Mouse (Mus musculus): ENCODE data around the gene Eef1g. TPM values are rescaled to one million over a fixed set of nuclear protein-coding genes. Genes with fewer than 3 reads are reported as not detected.

Eef1g gene
- polyA plus RNA-seq, 1 experiment from 2014 or later = 153 TPM

GRCm38 (mm10) chr19:8981450-8982168 is 14.8 kb downstream of the Eef1g start:
- Histone ChIP-seq H3K9me3 (ENCODE audit: low read length) (no peaks in the 10 kb centered on the region), H3K27me3 (replicated peaks; ENCODE audit: insufficient read depth, low read length) (no peaks in the 10 kb centered on the region), H3K4me1 (ENCODE audit: insufficient read depth, low read depth, low read length) (peaks cover 39% of the 10 kb centered on the region), H3K36me3 (ENCODE audit: insufficient read depth, low read length) (peaks cover 4% of the 10 kb centered on the region; the same call in 1 of the 2 replicates), H3K27ac (ENCODE audit: low read length) (peak overlapping the region; percentile 81), H3K4me3 (ENCODE audit: low read depth, low read length) (no peak overlapping the region), H3K4me2 (replicated peaks; ENCODE audit: low read depth, low read length) (no peak overlapping the region), H3K9ac (replicated peaks; ENCODE audit: low read depth) (no peak overlapping the region)
- DNase-seq (ENCODE audit: low spot score) (peak; percentile 39), ATAC-seq (no peak)
- TF ChIP-seq EP300 (IDR thresholded peaks at IDR 0.05) = no peak
- TF ChIP-seq CTCF (IDR thresholded peaks at IDR 0.05) = no peak
- 49% methylated on average over 2 of the region's 2 CpGs for WGBS

- Histone ChIP-seq H3K27ac (ENCODE audit: low read length) (peak overlapping the region; percentile 81), H3K4me2 (replicated peaks; ENCODE audit: low read depth, low read length) (no peak overlapping the region; the same call in 1 of the 2 replicates), H3K4me1 (ENCODE audit: insufficient read depth, low read depth, low read length) (peaks cover 39% of the 10 kb centered on the region), H3K9ac (replicated peaks; ENCODE audit: low read depth) (no peak overlapping the region), H3K9me3 (ENCODE audit: low read length) (no peaks in the 10 kb centered on the region), H3K27me3 (replicated peaks; ENCODE audit: insufficient read depth, low read length) (no peaks in the 10 kb centered on the region), H3K4me3 (ENCODE audit: low read depth, low read length) (no peak overlapping the region), H3K36me3 (ENCODE audit: insufficient read depth, low read length) (peaks cover 4% of the 10 kb centered on the region; the same call in 1 of the 2 replicates)
- WGBS = 37% methylated on average over 5 of the region's 5 CpGs
- ATAC-seq = peak; percentile 68
- DNase-seq (ENCODE audit: low spot score) = peak; percentile 84
- TF ChIP-seq EP300 (IDR thresholded peaks at IDR 0.05) (no peak; the same call in 1 of the 2 replicates), CTCF (IDR thresholded peaks at IDR 0.05) (no peak)
Measured at GRCm38 (mm10) chr19:8982303-8983149, 15.7 kb downstream of the Eef1g start.

- WGBS = 11% methylated on average over 4 of the region's 4 CpGs
- Histone ChIP-seq H3K27ac (ENCODE audit: low read length) (peak overlapping the region; percentile 81), H3K36me3 (ENCODE audit: insufficient read depth, low read length) (peaks cover 2% of the 10 kb centered on the region; the same call in 1 of the 2 replicates), H3K27me3 (replicated peaks; ENCODE audit: insufficient read depth, low read length) (no peaks in the 10 kb centered on the region), H3K4me3 (ENCODE audit: low read depth, low read length) (no peak overlapping the region), H3K9ac (replicated peaks; ENCODE audit: low read depth) (no peak overlapping the region), H3K4me2 (replicated peaks; ENCODE audit: low read depth, low read length) (no peak overlapping the region), H3K9me3 (ENCODE audit: low read length) (no peaks in the 10 kb centered on the region), H3K4me1 (ENCODE audit: insufficient read depth, low read depth, low read length) (peaks cover 40% of the 10 kb centered on the region)
- ATAC-seq = peak; percentile 87
- peak; percentile 95 for DNase-seq (ENCODE audit: low spot score)
- TF ChIP-seq EP300 (IDR thresholded peaks at IDR 0.05) (peak; percentile 64), CTCF (IDR thresholded peaks at IDR 0.05) (no peak)
Measured at GRCm38 (mm10) chr19:8983150-8983650, 16.4 kb downstream of the Eef1g start.

GRCm38 (mm10) chr19:8984255-8984868 is 17.5 kb downstream of the Eef1g start:
- peak; percentile 55 for ATAC-seq
- no peaks in the 10 kb centered on the region for H3K27me3 ChIP-seq (replicated peaks; ENCODE audit: insufficient read depth, low read length)
- H3K4me2 ChIP-seq (replicated peaks; ENCODE audit: low read depth, low read length) = no peak overlapping the region
- WGBS = 11% methylated on average over 7 of the region's 7 CpGs
- peaks cover 44% of the 10 kb centered on the region for H3K4me1 ChIP-seq (ENCODE audit: insufficient read depth, low read depth, low read length)
- peak overlapping the region; percentile 81 for H3K27ac ChIP-seq (ENCODE audit: low read length)
- H3K4me3 ChIP-seq (ENCODE audit: low read depth, low read length) = no peak overlapping the region
- H3K36me3 ChIP-seq (ENCODE audit: insufficient read depth, low read length) = no peaks in the 10 kb centered on the region
- no peak overlapping the region for H3K9ac ChIP-seq (replicated peaks; ENCODE audit: low read depth)
- peak; percentile 73 for TF ChIP-seq EP300 (IDR thresholded peaks at IDR 0.05)
- TF ChIP-seq CTCF (IDR thresholded peaks at IDR 0.05) = no peak
- H3K9me3 ChIP-seq (ENCODE audit: low read length) = no peaks in the 10 kb centered on the region
- peak; percentile 97 for DNase-seq (ENCODE audit: low spot score)

GRCm38 (mm10) chr19:8985891-8986290 is 19.1 kb downstream of the Eef1g start:
- TF ChIP-seq CTCF (IDR thresholded peaks at IDR 0.05) (no peak), EP300 (IDR thresholded peaks at IDR 0.05) (no peak)
- Histone ChIP-seq H3K4me2 (replicated peaks; ENCODE audit: low read depth, low read length) (no peak overlapping the region), H3K9me3 (ENCODE audit: low read length) (no peaks in the 10 kb centered on the region), H3K36me3 (ENCODE audit: insufficient read depth, low read length) (no peaks in the 10 kb centered on the region), H3K27me3 (replicated peaks; ENCODE audit: insufficient read depth, low read length) (no peaks in the 10 kb centered on the region), H3K4me1 (ENCODE audit: insufficient read depth, low read depth, low read length) (peaks cover 44% of the 10 kb centered on the region), H3K27ac (ENCODE audit: low read length) (no peak overlapping the region), H3K9ac (replicated peaks; ENCODE audit: low read depth) (no peak overlapping the region), H3K4me3 (ENCODE audit: low read depth, low read length) (no peak overlapping the region)
- ATAC-seq (no peak), DNase-seq (ENCODE audit: low spot score) (peak; percentile 70)
- 29% methylated on average over 5 of the region's 5 CpGs for WGBS

Measured in lung, postnatal 0 days (tissue).